Mouse (Mus musculus) T-cell, adult 66 days (primary cell): ENCODE data around the gene Cracr2a. TPM values are rescaled to one million over a fixed set of nuclear protein-coding genes. Genes with fewer than 3 reads are reported as not detected.

Experiments used
- total RNA-seq, 2 experiments: library from RNA; stranded (reverse); gene quantifications; 3 replicates in 1 of 2; 4 replicates in 1 of 2; pipeline ENCODE4 v1.2.4; 2023

The Cracr2a gene
- 10 to 100 TPM; 62.0 to 70.8 TPM for total RNA-seq

GRCm38 (mm10) chr6:127561231-127562020, at the start of gene Cracr2a:
Cracr2a (plus strand) TSS chr6:127561338.

Other genes starting within 250 kb of the Cracr2a start
- gene Parp11, start 114.5 kb upstream of the Cracr2a start, total RNA-seq, result 10 to 100 TPM; 62.4 to 75.4 TPM
- not detected for gene Prmt8, start 208.1 kb downstream of the Cracr2a start, total RNA-seq